Mouse (Mus musculus) kidney, adult 2 months (tissue): ENCODE results near the gene Rbfox1.

Experiments used
- CTCF ChIP-seq: fragments of 200-500 bp; conservative IDR thresholded peaks from 2 replicates; pipeline ENCODE4 v1.5.1; 2011; ENCODE audit warnings: low read depth, mild to moderate bottlenecking, control low read depth, low read length, moderate library complexity, mixed read lengths; ENCODE audit not compliant: insufficient read depth, insufficient read length
- POLR2A ChIP-seq: fragments of 200-500 bp; IDR thresholded peaks from one replicate; pipeline ENCODE4 v1.6.1; 2011; ENCODE audit warnings: low read depth, low read length, control low read depth

- TF ChIP-seq CTCF: no peak
- TF ChIP-seq POLR2A: no peak
Observed at GRCm38 (mm10) chr16:6525507-6526170, 640.5 kb downstream of the Rbfox1 start.
